Mouse (Mus musculus): ENCODE results near the gene Tacr2.

Gene Tacr2

DNA sequence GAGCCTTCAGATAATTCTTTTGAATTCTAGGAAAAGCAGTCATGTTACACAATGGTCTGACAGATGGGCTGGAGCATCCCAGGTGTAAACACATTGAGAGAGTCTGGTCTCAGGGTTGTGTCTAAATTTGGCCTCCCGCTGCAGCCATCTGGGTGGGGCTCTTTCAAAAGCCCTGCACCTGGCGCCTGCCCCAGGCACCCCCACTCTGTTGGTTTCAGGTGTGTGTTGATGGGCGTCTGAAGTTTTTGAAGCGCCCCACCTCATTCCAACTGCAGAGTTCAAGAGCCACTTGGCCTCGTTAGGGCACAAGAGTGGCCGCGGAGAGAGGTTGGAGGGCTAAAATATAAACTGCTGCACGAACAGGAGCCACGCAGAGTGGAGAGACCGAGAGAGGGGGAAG lies 9.9 kb upstream of the Tacr2 start:
- DNase-seq: no peak

DNA sequence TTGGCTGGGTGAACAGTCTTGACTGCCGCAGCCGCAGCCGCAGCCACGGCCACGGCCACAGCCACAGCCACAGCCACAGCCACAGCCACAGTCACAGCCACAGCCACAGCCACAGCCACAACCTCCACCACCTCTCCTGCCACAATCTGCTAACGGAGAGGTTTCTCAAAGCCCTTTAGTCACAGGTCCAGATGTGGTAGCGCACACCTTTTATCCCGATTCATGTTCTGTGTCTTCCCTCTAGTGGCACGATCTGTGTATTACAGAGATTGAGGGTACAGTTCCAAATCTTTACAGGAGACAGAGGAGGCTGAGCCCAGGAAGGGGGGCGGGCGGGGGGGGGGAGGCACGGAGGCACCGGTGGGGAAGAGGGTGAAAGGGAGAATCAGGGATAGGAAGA lies 9.3 kb upstream of the Tacr2 start:
- peak; percentile 71 for DNase-seq

DNA sequence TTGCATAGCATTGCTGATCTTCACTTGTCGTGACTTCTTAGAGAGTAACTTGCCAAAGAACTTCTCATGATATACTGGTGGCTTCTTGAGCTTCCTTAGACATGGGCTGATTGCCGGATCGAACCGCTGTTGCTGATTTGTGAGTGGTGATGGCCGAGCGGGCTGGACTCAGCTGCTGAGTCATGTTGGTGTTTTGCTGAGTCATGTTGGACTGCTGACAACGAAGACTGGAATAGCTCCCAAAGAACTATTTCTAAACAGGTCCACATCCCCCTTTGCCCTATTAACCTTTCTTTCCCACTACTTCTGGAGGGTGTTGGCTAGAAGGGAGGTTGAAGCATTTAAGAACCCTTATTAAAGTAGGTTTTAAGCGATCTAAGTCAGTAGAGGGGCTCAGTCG lies 8.2 kb upstream of the Tacr2 start:
- DNase-seq: no peak

DNA sequence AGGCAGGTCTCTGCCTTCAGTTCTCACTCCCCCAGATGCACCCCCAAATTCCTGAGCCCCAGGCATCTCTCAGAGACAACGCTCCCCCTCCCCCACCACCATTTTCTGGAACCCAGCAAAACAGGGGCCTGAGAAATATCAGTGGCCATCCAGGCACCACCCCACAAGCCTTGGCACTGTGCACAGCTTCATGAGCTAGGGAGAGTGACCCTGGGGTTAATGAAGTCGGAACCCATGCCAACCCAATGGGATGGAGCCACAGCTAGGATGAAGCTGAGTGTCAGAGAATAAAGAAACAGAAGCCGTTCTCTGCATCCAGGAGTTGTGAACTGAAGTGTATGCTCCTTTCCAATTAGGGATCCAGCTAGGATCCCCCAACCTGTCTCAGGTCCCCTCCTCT lies 5.1 kb upstream of the Tacr2 start:
- peak; percentile 28 for DNase-seq

DNA sequence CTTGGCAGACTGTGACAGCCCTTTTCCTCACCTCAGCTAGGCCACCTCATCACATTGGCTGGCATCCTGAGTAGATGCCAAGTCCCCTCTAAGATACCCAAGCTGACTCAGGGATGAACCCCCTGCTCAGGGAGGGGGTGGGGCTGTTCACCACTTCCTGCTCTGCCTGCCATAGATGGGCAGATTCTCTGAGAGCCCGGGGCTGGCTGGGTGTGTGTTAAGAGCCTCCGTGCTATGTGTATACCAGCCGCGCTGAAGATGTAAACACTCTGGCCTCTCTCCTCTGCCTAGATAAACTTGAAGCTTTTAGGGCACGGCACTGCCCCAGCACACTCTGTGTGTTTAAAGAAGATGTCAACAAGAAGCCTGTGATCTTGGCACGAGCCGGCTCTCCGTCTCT lies 4.4 kb upstream of the Tacr2 start:
- DNase-seq: no peak

DNA sequence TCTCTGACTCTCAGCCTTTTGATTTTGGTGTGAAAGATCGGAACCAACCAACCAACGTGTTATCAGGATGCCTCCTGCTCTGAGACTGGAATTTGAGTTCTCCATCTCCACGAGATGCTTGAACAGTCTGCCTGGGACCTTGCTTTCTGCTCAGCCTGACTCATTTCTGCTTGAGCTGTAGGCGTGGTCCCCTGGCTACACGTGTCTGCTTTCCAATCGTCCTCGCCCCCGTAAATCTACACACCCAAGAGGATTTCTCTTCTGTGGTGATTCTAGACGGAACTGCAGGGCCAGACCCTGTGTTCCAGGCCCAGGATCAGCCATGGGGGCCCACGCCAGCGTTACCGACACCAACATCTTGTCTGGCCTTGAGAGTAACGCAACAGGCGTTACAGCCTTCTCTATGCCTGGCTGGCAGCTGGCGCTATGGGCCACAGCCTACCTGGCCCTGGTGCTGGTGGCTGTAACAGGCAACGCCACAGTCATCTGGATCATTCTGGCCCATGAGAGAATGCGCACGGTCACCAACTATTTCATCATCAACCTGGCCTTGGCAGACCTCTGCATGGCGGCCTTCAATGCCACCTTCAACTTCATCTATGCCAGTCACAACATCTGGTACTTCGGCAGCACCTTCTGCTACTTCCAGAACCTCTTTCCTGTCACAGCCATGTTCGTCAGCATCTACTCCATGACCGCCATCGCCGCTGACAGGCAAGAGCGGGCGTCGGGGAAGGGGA lies 428 bp downstream of the Tacr2 start:
- DNase-seq: no peak

DNA sequence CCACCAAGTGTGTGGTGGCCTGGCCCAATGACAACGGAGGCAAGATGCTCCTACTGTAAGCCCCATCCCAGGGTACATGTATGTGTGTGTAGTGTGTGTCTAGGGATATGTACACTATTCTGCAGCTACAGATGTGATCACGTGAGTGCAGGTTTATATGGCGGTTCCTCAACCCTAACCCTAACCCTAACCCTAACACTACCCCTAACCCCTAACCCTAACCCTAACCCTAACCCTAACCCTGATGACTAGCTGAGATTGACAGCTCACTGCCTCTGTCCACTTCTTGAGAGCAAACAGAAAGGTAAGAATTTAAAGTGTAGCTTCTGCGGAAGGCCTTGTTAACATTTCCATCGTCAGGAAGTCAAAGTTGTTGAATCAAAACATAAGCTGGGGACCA lies 6.1 kb downstream of the Tacr2 start:
- no peak for DNase-seq

DNA sequence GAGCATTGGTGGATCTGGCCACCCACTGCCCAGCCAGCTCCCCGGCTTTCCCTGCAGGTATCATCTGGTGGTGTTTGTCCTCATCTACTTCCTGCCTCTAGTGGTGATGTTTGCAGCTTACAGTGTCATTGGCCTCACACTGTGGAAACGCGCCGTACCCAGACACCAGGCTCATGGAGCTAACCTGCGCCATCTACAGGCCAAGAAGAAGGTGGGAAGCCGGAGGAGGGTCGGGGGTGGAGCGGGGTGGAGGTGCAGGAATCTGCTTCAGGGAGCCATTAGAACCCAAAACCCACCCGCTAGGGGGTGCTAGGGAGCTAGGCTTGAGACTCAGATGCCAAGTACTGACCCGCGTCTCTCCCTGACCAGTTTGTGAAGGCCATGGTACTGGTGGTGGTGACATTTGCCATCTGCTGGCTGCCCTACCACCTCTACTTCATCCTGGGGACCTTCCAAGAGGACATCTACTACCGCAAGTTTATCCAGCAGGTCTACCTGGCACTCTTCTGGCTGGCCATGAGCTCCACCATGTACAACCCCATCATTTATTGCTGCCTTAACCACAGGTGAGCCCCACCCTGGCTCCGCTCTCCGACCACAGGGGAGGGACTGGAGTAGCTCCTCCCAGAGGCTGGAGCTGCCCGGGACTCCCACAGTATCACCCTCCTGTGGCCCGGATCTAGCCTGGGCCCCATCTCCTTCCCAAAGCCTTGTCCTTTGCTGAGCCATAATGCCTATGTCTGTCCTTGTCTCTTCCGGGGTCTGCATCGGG lies 9.1 kb downstream of the Tacr2 start:
- DNase-seq: peak; percentile 79

DNA sequence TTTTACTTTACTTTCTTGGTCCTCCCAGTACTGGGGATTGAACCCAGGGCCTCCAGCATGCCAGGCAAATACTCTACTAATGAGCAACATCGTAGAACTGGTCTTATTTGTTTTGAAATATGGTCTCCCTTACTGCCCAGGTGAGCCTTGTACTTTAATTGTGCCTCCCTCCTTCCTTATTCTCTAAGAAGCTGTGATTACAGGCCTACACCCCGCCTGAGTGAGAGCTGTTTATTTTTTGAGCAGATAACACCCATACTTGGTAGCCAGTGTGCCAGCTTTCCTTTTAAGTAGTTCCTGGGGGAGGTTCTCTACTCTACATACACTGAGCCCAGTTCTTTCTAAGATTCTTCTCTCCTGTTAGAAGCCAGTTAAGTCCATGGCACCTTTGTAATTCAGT lies 12.1 kb downstream of the Tacr2 start:
- no peak for DNase-seq

DNA sequence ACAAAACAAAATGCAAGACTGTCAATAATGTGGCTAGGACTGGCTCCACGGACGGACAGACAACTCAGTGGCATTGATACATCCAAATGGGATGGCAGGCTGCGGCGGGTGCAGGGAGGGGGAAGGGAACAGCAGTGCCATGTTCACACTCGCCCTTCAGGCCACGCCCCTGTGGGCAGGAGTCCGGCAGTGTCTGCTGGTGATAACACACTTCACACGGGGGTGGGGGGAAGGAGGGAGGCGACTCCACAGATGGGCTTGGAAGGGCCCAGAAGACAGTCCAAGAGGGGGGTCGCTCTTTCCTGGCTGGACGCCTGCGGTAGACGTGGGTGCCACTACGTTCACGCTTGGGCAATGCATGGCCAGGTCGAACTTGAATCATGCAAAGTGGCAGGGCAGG lies 17.0 kb downstream of the Tacr2 start:
- no peak for DNase-seq

DNA sequence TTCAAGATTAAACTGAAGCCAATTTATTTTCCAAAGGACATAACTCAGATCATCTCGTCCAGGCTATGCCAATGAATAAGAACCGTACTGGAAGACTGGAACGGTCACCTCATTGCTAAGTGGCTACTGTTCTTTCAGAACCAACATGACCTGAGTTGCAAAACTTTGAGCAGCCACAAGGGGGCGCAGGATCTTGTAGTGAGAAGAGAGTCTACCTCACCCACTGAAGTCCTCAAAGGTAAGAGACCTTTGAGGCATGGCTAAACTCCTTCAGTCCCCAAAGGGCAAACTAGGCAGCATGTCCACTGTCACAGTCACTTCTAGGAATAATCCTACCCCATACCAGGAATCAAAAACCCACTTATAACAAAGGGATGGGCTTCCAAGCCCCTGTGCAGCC lies 23.0 kb downstream of the Tacr2 start:
- peak; percentile 94 for DNase-seq

DNA sequence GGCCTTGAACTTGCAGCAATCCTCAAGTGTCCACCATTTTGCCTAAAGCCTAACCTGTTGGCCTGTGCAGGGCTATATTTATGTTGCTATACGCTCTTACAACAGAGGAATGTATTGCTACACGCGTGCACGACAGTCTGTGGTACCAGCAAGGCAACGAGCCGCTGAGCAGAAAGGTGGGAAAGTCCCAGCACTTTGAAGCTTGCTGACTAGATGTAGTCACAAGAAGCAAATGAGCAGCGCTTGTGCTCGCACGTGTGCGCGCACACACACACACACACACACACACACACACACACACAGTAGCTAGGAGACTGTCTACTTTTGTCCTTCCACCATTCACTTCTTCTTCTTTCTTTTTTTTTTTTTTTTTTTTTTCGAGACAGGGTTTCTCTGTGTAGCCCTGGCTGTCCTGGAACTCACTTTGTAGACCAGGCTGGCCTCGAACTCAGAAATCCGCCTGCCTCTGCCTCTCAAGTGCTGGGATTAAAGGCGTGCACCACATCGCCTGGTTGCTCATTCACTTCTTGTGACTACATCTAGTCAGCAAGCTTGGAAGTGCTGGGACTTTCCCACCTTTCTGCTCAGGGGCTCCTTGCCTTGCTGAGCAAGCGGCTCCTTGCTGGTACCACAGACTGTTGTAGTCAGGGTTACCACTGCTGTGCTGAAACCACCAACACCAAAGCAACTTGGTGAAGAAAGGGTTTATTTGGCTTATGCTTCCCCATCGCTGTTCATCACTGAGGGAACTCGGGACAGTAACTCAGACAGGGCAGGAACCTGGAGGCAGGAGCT lies 25.5 kb downstream of the Tacr2 start:
- no peak for DNase-seq

DNA sequence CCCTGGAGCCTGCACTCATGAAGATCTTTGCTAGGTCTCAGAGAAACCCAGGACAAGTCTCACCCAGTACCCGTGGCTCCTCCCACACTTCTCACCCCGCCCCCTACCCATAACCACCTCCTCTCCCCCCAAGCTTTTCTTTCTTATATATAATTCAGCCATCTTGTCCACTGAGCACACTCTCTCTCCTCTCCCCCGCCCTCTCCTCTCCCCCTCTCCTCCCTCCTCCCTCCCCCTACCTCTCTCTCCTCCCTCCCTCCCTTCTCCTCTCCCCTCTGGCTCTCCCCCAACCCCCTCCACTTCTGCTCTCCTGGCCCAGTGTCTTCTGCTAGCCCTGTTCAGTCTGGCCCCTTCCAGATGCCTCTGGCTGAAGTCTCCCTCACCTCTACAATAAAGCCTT lies 26.8 kb downstream of the Tacr2 start:
- DNase-seq: no peak

DNA sequence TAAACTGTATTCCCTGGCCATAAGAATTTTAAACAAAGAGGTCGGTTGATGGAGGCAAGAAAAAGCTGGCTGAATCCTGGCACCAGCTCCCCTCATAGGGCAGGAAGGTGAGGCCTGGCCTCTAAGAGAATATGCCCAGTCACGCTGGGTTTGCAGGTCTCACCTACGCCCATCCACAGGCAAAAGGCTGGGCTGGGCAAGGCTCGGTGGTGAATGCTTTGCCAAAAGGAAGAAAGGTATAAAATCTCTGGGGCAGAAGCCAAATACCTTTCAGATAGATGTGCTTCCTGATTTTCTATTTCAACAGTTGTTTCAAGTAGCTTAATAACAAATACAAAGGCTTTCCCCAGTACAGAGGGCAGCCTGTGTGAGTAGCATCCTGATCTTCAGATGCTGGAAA lies 27.4 kb downstream of the Tacr2 start:
- DNase-seq: no peak

DNA sequence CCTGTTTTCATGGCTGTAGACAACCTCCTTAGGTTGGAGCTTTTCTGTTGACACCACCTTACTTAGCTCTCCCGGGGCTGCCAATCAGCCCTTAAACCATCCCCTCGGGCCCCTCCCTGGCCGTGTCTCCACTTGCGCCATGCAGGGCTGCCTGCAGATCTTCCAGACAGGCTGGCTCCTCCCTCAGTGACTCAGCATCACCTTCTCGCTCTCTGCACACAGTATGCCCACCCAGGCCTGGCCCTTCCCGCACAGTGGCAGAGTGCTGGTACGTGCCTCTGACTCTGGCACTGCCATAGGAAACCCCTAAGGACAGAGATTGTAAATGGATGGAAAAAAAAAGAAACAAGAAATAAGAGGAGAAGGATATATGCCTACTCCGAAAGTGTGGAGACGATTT lies 30.5 kb downstream of the Tacr2 start:
- DNase-seq: no peak

DNA sequence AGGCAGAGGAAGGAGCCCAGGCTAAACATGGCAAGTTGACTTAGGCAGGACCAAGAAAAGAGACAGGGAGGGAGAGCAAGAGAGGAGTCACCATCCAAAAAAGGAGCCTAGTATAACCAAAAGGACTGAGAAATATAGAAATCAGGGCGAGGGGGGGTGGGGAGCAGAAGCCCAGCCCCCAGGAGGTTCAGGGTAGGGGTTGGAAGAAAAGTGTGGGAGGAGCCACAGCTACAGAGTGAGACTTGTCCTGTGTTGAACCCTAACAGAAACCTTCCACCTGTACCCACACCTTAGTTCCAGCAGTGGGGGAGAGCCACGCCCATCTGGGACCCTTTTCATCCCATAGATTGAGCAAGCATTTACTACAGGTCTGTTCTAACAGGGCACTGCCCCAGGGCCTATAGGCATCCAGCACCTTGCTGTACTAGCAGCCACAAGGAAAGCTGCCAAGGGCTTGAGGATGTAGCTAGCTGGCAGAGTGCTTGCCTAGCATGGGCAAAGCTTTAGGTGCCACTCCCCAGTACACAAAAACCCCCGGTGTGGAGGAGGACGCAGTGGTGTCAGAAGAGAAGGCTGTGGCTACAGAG lies 31.1 kb downstream of the Tacr2 start:
- DNase-seq: no peak

DNA sequence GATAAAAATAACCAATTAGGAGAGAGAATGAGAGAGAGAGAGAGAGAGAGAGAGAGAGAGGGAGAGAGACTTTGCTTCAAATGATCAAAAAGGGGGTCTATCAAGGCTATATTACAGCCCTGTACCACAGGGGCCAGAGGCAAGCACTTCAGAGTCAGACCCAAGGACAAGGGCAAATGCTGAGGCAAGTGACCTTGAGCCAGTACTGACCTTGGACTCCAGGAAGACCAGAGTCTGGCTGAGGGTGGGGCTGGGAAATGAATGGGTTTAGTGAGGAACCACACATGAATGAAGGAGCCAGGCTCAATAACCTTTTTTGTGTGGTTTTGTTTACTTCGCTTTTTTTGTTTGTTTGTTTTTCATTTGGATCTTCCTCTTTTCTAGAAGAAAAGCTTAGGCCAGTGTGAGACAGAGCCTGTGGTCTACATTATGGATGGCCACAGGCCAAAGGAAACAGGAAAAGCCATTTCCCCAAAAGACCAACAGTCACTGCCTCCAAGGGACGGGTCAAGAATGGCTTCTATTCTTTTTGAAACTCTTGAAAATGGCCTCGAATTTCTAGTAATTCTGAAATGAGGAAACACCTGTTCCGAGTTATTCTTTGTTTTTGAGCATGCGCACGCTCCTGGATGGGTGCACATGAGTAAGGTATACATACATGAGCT lies 35.4 kb downstream of the Tacr2 start:
- peak; percentile 64 for DNase-seq

DNA sequence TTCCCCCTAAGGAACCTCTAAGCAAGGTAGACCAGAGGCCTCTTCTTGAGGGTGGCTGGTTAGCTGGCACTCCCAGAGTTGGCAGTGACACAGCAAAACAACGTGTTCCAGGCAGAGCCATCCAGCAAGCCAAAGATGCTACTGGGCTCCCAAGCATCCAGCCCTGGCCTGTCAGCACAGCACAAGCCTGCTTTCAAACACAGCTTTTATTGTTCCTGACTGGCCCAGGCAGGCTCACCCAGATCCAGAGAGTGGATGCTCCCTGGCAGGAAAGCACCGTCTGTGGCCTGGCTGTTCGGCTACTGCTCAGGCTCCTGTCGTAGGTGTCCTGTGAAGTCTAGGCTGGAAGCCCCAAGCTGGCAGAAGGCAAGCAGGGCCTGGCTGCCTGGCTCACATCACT lies 41.9 kb downstream of the Tacr2 start:
- no peak for DNase-seq

DNA sequence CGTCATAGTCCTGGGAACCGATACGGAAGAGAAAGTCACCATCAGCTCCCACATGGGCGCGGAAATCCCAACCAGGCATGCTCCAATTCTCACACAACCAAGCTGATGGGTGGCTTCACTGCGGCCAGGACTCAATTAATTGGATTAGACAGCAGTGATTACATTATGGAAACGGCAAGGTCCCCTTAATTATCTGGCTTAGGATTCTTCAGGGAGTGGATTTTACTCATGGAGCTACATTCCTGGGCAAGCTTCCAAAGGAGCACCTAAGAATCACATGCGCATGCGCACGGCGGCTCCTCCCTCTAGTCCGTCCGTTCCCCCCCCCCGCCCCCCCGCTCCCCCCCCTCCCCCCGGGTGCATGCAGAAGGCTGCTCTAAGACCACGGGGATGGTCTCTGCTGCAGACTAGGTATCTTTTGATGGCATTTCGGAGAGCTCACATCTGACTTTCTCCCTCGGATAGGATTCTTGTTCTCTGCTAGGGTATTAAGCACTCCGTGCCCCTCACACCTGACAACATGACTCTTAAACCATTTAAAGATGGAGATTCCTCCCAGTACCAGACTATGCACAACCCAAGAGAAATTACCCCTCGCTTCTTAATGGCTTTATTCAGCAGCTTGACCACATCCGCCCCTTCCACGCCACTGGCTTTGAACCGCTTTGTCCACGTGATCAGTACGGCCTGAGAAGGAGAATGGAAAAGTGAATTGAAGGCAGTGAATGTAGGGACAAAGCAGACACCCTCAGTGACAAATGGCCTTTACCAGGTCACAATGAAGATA lies 44.0 kb downstream of the Tacr2 start:
- DNase-seq: no peak

DNA sequence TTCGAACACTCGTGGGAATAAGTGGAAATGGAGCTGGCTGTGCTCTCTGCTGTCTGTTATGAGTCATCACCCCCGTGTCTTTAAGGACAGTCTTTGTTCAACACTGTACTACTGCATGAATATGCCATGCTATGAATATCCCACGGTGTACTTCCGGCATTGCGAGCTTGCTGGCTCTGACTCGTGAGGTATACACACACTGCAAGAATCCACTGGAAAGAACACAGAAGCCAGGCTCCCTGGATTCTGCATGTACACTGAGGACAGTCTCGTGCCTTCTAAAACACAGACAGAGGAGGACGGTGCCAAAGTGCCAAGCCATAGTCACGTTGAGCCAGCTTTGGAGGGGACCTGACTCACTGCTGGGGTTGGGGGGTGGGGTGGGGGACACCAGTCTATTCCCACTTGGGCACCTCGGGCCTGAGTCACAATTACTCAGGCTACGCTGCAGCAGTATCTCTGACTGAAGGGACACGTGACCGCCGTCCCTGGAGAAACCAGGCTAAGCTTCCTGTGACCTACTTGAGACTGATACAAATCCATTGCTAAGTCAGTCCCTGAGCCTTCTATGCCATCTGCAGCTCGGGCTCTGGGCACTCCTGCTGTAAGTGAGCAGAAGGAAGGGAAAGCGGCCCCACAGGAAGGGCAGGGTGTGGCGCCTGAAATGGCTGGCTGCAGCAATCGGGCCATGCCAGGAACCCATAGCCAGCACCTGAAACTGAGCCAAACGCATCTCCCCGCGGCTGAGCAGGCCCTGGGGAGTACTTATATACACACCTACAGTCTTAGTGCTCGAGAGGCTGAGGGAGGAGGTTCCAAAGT lies 48.0 kb downstream of the Tacr2 start:
- DNase-seq: peak; percentile 36

DNA sequence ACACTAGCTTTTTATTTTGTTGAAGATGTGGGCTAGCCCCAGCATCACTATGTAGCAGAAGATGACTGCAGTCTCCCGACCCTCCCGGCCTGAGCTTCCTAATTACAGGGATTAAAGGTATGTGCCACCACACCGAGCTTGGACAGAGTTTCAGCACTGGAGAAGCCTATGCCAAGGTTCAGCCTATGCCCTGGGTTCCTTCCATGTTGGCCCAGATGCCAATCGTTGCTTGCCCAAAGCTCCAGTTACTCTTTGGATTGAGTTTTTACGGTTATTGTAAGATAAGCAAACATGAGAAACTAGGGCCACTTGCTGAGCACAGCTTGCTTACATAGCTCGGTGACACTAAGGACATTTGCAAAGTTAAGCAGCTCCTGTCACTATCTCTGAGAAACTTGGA lies 52.9 kb downstream of the Tacr2 start:
- no peak for DNase-seq

Data from kidney, postnatal 10 days (tissue).